ENCODE assay signal across 23 mouse cellular contexts in genomic region chr3:98524978-98525377, GRCm38 (mm10). TPM values are rescaled to one million over a fixed set of nuclear protein-coding genes. Genes with fewer than 3 reads are reported as not detected.
"Had no signal": no experiment of that assay in that cellular context is flagged by ENCODE, and none has a peak within 500 bp of the region (broad histone marks: within the 10 kb centered on the region; RNA-seq: fewer than 3 reads in every experiment).

No protein-coding gene starts in this region.

RNA-seq across cellular contexts. Expression of gene Hsd3b4, which starts 14.7 kb away (rescaled TPM):
- polyA plus RNA-seq: limb, embryonic 10.5 days; limb, embryonic 11.5 days; limb, embryonic 12.5 days; limb, embryonic 13.5 days; limb, embryonic 14.5 days; limb, embryonic 15.5 days; liver, adult 2 months; lung, adult 2 months; lung, embryonic 14.5 days; lung, embryonic 16.5 days; lung, postnatal 0 days; macrophage; midbrain, embryonic 10.5 days; midbrain, embryonic 11.5 days; midbrain, embryonic 12.5 days; midbrain, embryonic 13.5 days; midbrain, embryonic 14.5 days; midbrain, embryonic 15.5 days; midbrain, embryonic 16.5 days; midbrain, postnatal 0 days; myocyte; neural tube, embryonic 11.5 days; neural tube, embryonic 12.5 days had no signal
